Mouse (Mus musculus) cerebellum, adult 11 months (tissue): ENCODE data around the gene Ano6.
A peak's percentile ranks its signal among the peaks of the same experiment; 100 is the strongest.

Experiments
- DNase-seq: peaks from one replicate; pipeline ENCODE4 v3.0.0; 2022

Ano6 gene

DNA sequence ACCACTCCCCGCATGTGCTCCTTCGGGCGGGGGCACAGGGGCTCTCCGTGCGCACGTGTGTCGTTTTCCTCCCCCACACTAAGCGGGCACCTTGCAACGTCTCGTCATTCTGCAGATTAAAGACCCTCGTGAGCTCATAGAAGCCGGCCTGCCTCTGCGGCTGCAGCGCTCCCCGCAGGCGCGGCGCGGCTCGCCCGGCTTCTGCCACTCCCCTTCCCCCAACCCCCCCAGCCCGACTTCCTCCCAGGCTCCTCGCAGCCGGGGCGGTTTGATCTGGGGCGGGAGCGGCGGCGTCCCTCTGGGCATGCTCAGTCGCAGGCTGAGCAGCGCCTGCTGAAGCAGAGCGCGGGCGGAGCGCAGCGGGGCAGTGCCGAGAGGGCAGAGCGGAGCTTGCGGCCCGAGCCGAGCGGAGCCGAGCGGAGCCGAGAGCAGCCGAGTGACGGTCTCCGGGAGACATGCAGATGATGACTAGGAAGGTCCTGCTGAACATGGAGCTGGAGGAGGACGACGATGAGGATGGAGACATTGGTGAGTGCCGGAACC, at the start of gene Ano6:
TSS of gene Ano6 (plus strand) at position 315 of the 543 bp plus-strand sequence.
- peak; percentile 88 for DNase-seq

GRCm38 (mm10) chr15:95742955-95743354, 47.7 kb upstream of the Ano6 start:
- DNase-seq = no peak

- no peak for DNase-seq
Measured at GRCm38 (mm10) chr15:95743856-95744255, 46.8 kb upstream of the Ano6 start.

- DNase-seq = no peak
Measured at GRCm38 (mm10) chr15:95745346-95746106, 45.1 kb upstream of the Ano6 start.

DNA sequence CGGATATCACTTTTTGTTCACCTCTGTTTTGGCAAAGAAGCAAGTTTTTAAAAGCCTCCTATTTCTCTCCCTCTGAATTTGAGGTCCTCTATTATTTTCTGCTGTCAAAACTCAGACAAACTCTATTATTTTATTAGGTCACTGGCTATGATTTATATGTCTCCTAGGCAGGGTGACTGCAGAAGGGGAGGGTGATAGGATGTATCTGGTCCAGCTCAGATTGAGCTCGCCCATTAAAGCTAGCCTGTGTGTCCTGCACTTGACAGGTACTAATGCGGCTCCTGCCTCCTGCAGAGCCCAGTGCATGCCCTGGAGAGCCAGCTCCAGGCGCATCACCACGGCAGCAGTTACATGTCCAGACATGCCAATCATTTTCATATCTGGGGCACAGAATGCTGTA, 44.1 kb upstream of the Ano6 start:
- DNase-seq = no peak

- no peak for DNase-seq
Measured at GRCm38 (mm10) chr15:95746955-95747931, 43.4 kb upstream of the Ano6 start.

DNA sequence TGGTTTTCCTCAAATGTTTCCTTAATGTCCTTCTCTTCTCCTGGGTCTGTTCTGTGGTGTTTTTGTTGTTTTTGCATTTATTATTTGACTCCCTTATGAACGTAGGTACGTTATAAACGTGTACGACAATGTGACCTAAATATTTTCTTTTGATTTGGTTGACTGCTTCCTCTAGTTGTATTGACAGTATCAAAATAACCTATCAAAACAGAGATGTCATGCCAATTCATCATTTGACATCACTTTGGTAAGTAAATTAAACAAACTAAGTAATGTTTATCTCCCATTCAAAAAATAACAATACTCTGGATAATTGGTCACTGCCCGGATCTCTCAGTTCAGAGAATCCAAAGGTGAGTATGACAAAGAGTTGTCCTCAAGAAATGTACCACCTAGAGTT, 41.4 kb upstream of the Ano6 start:
- DNase-seq = no peak

DNA sequence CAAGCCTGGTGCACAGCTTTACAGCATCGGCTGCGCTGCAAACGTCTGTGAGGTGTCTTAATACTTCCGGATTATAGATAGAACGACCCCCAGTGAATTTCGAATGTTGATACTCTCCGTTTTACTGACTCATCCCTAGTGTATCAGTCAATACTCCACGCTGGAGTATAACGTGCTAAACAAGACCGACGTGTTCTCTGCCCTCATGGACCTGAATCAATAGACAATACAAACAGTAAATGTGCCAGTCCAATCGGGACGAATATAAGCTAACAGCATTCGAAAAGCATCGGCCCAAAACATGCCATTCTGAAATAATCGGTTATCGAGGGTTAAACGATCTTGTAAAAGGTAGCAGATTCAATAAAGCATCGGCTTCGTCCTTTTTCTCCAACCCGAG, 40.6 kb upstream of the Ano6 start:
- no peak for DNase-seq

DNA sequence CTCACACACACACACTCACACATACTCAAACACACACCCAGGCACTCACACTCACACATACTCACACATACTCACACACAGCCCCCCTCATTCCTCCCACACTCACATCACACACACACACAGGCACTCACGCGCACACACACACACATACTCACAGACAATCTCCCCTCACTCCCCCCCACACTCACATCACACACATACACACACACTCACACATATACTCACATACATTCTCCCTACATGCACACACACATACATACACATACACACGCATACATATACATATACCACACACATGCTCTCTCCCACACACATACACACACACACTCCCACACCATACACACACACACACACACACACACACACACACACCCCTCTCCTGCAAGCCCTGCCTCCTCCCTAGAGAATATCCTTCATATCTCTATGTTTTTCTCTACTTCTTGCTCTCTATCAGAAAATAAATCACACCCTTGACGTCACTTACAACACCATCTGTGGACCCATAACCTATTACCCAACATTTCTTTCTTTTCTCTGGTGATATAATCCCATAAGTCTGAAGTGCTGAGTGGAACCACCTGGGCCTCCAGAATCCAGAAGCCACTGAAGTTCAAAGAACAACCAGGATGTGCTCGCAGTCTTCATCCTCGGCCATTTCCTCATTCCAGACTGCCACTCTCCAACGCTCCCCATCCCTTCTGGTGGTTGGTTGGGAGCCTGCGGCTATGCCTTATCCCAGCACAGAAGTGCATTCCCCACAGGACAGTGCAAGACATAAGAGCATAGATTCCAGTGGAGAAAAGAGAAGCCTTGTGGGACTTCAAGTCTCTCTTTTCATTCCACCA, 38.6 kb upstream of the Ano6 start:
- no peak for DNase-seq

DNA sequence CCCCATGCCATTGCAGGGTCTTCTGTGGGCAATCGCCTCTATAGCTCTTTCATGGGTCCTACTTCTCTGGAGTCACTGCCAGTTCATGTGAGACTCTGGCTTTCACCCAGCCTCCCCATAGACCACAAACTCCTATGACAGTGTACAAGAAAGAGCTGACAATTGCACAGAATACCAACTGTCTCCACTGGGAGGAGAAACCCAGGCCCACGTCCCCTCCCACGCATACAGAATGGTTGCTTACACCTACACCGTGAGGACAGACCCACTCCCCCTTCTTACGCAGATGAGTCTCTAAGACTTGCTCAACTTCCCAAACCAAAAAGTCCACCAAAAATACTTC, 38.0 kb upstream of the Ano6 start:
- DNase-seq = no peak

DNA sequence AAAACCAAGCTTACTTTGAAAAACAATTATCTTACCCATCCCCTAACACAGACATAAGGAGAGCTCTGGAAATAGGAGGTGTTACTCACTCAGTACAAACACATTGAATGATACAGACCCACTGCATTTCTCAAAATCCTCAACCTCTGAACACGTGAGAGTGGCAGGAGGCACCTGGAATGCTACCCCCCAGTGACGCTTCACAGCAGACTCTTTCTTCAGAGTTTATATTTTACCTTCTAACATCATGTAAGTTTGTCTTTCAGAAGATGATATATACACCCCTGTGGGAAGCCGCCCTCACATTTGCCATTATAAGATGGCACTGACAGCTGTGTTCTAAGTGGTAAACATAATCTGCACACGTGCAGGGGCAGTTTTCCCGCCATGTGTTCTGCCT, 37.6 kb upstream of the Ano6 start:
- no peak for DNase-seq

DNA sequence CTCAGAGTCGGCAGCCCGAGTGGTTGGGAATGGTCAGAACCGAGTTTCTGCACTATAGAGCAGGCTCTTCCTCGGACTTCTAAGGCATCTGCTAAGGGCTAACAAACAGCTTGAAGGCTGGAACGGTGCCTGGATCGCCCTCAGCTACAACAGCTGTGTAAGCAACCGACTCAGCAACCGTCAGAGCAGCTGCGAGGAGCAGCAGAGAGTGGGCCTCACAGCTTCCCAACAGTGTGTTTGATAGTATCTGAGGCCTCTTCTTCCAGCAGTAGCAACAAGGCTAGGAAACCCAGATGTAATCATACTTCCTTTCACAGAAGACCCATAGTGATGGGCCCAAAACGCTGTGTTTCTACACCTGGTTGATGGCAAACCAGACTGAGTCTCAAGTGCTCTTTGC, 33.5 kb upstream of the Ano6 start:
- no peak for DNase-seq

DNA sequence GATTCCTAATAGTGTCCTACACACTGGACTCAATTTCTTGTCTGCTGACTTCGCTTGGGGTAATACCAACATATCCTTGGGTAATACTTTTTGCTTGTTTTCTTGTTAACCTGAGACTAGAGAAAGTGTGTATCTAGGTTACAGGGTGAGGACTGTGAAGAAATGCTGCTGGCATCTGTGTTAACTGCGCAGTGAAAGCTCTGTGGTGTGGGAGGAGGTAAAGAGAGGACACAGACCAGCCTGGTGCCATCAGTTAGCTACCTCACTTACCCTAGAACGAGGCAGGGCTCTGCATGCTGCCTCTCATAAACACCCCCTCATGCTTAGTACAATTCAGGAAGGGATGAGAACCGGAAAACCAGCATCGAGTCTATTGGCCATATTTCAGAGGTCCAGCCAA, 32.6 kb upstream of the Ano6 start:
- DNase-seq = no peak

DNA sequence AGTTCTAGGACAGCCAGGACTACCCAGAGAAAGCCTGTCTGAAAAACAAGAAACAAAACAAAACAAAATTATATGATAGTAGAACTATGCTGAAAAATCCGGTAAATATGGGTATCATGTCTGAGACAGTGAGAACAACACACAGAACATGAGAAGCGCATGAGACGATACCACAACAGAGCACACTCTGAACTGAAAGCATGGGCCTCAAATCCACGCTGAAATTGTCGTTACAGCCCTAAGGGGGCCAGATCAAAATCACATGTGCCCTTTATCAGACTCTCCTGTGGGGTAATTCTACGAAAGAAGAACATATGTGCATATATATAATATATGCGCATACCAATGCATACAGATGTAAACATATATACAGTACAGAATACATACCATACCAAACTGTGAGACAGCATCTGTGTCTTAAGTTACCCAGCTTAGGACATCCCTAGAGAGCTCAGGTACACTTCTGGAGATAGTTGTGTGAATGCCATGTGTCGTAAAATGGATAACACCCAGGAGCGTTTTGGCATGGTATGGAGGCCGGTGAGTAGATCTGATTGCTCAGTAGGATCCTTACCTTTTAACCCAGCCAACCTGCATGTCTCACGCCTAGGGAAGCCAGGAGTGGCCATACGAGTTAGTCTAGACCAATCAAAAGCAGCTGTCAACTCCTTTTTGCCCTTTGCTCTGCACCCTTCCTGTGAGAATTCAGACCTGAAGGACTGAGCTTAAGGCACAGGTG, 31.8 kb upstream of the Ano6 start:
- DNase-seq = no peak

DNA sequence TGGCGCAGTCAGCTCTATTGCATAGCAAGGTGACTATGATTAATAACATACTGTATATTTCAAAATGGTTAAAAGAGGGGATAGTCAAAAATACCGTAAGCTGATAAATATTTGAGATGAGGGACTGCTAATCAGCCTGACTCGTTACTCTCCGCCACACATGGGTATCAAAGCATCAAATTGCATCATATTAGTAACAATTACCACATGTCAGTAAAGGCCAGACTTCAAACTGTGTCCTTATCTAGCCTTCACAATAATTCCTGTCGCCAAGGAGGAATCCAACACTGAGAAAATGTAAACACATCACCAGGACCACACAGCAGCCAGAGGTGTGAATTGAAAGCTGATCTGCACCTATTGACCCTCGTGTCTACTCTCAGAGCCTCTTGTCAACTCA, 30.8 kb upstream of the Ano6 start:
- no peak for DNase-seq

GRCm38 (mm10) chr15:95761420-95761819, 29.2 kb upstream of the Ano6 start:
- no peak for DNase-seq

GRCm38 (mm10) chr15:95762661-95763303, 27.9 kb upstream of the Ano6 start:
- DNase-seq = peak; percentile 44

- DNase-seq = no peak
Measured at GRCm38 (mm10) chr15:95763464-95763863, 27.2 kb upstream of the Ano6 start.

GRCm38 (mm10) chr15:95765271-95765670, 25.4 kb upstream of the Ano6 start:
- DNase-seq = no peak

DNA sequence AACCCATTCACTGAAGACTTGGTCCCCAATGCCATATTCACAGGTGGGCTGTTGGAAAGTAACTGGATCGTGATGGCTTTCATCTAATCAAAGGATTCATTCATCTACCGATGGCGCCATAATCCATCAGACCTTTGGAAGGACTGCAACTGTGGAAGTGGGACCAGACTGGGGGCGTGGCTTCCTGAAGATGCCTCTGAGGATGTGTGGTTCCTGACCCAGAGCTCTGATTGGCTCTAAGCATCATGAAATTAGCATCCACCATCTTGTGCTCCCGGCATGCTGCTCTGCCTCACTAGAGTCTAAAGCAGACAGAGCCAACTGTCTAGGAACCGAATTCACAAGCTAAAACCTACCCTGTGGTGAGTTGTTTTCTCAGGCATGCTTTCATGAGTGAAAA, 24.7 kb upstream of the Ano6 start:
- no peak for DNase-seq

GRCm38 (mm10) chr15:95767825-95768224, 22.8 kb upstream of the Ano6 start:
- DNase-seq = no peak

DNA sequence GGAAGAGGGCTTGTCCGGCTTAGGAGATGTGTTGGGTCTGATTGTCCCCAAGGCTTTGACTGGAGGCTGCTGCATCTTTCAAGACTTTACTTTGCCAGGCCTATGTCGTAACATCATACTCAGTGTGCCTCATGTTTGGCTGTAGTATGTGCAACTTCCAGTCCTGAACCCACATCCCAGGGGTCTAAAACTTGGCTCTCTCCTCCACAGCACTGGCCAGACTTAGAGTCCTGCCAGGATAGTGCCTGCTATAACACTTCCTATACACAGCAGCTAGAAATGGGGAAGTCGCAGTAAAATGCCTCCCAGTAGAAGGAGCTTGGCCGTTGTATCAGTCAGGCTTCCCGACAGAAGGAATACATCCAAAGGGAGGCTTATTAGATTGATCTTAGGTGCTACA, 21.9 kb upstream of the Ano6 start:
- no peak for DNase-seq
